Mouse (Mus musculus): Measurements from ENCODE around the gene Ostm1. TPM values are rescaled to one million over a fixed set of nuclear protein-coding genes. Genes with fewer than 3 reads are reported as not detected.

The Ostm1 gene
- total RNA-seq, 2 experiments from 2014 or later, result 58.9 to 59.8 TPM

- peak in 1 of 2 experiments; percentile 24 for DNase-seq (ENCODE audit: low spot score in 2 of 2)
These were observed 984 bp upstream of the Ostm1 start for GRCm38 (mm10) chr10:42582566-42583110.

- peak in 1 of 2 experiments; percentile 25 for DNase-seq (ENCODE audit: low spot score in 2 of 2)
These were observed 347 bp downstream of the Ostm1 start for GRCm38 (mm10) chr10:42583902-42584435.

DNA sequence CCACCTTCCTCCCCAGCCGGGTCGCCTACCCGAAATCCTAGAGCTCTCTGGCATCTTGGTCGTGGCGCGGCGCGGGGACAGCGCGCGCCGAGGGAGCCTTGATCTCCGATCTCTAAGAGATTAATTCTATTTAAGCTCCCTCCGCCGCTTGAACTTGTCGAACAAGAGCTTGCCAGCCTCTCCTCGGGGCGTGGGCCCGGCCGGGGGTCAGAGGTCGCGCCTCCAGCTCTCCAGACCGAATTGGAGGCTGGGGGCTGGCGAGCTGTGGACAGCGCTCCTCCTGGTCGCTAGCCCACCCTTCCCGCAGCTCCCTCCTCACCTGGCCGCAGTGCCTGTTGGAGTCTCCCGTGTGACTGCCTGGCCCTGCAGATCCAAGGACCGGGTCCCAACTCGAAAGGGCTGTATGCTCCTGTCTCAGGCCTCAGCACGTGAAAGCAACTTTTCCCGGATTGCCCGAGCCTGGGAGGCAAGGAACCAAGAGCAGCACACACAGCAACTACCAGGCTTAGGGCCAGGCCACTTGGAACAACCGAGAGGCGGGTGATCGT, 888 bp downstream of the Ostm1 start:
- DNase-seq (ENCODE audit: low spot score in 2 of 2), result no peak

- DNase-seq (ENCODE audit: low spot score in 2 of 2), result no peak
These were observed 1.5 kb downstream of the Ostm1 start for GRCm38 (mm10) chr10:42585156-42585555.

- peak in 1 of 2 experiments; percentile 20 for DNase-seq (ENCODE audit: low spot score in 2 of 2)
These were observed 2.1 kb downstream of the Ostm1 start for GRCm38 (mm10) chr10:42585596-42586305.

GRCm38 (mm10) chr10:42587961-42588750, 4.5 kb downstream of the Ostm1 start:
- DNase-seq (ENCODE audit: low spot score in 2 of 2), result no peak

DNA sequence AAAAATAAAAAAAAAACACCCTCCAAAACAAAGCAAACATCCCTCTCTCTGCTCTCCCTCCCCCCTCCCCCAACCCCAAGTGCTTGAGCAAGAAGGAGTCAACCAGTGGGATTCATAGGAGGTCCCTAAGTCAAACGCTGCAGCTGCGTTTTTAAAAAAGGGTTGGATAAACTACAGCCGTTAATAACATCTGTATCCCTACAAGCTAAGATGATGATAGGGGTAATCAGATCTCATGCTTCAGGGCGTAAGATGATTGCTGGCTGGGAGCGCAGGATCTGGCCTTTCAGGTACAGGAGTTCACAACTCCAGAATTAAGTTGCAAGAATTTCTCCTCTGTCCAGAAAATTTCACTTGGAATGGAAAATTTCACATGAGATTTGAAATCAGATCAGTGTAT, 5.9 kb downstream of the Ostm1 start:
- no peak for DNase-seq (ENCODE audit: low spot score in 2 of 2)

DNA sequence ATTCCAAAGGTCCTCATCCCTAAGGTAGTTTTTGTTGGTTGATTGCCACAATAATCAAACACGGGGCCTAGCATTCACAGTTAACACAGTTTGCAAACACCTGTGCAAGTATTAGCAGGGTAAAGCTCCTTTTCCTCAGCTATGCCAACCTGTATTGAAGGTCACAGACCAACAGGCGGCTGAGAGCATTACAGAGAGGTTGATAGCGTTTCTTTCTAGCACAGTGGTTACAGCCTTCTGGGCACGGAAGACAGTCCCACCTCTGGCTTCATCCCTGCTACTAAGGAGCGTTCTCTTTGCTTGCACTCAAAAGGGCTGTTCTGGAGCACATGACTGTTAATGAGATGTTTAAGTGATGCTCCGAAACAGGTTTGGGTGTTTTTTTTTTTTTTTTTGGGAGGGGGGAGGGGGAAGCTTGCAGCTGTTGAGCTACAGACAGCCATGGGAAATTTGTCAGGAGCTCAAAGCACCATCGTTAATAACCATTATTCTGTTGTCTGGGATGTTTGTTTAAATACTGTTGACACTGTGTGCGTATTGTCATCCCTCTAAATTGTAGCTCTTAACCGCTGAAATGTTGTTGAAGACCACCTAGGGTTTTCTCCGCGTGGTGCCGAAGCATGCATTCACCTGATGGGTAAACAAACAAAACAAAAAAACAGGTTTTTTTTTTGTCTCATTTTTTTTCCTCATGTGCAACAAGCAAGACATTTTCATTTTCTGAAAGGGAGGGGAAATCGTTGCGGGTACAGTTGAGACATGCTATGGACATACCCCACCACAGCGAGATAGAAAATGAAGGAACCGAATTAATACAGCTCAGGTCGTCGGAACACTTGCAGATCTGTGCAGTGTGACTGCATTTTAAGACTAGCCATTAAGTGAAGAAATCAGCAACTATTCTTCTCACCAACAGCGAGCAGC, 6.9 kb downstream of the Ostm1 start:
- no peak for DNase-seq (ENCODE audit: low spot score in 2 of 2)

DNA sequence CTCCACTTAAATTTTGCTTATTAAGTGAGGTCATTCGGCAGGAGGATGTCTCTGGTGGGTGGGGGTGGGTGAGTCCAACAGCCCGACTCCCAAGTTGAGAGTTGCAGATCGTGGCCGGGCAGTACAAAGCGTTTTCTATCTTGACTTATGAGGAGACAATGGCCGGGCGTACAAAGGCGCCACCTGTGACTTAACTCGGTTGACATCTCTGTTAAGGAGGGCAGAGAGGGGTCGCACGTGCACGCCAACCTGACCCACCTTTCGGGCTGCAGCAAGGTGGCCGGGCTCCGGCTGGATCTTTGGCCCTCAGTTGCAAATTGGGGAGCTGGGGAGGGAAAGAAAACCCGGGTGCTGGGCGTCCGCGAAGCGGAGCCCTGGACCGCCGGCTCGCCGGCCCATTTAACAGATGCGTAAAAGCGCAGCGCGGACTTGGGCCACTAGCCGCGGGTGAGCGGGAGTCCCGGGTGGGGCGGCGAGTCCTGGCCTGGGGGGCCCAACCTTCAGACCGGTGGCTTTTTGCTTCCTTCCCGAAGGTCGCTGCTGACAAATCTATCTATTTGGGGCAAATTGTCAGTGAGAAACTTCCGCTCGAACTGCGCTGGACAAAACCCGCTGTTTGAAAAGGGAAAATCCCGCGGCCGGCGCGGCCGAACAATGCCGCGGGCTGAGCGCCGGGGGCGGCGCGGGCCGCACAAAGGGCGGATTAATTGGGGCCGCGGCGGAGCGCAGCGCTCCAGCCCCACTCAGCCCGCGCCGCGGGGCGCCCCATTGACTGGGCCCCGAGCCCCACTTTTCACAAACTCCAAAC, 7.8 kb downstream of the Ostm1 start:
- peak in 1 of 2 experiments; percentile 18 for DNase-seq (ENCODE audit: low spot score in 2 of 2)

DNA sequence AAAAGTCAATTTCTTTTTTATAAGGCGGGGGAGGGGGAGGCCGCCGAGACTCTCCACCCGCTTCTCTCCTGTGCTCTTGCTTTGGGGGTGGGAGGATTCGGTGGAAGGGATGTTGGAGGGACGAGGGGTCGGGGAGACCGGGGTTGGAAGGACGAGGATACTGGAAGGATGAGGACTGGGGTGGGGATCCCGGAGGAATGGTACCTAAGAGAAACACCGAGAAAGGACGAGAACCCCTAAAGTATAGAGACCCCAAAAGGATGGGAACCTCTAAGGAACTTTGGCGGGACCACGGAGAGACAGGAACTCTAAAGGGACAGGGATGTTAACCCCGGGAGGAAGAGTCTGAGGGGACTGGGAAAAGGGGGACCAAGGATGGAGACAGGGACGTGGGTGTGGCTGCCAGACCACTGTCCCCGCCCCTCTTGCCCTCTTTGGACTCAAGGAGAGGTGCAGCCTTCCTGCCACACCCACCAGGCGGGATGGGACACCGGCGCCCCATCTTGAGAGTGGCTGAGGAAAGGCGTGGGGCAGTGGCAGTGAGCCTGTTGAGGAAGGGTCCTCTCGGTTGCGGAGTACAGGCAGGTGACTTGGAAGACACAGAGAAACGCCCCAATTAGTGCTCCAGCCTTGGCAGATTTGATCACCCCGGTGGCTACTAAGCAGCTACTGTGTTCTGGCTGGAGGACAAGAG, 8.5 kb downstream of the Ostm1 start:
- no peak for DNase-seq (ENCODE audit: low spot score in 2 of 2)

- no peak for DNase-seq (ENCODE audit: low spot score in 2 of 2)
These were observed 9.6 kb downstream of the Ostm1 start for GRCm38 (mm10) chr10:42593201-42593600.

DNA sequence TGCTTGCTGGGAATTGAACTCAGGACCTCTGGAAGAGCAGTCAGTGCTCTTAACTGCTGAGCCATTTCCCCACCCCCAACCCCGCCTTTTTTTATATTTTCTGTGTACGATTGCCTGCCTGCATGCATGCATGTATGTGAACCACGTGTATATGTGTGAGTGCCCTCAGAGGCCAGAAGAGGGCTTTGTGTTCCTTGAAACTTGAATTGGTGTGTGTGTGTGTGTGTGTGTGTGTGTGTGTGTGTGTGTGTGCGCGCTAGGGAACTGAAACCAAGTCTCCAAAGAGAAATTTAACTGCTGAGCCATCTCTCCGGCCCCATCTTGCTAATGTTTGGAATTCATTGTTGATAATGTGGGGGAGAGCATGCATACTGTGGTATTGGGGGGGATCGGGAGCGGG, 15.0 kb downstream of the Ostm1 start:
- DNase-seq (ENCODE audit: low spot score in 2 of 2), result no peak

DNA sequence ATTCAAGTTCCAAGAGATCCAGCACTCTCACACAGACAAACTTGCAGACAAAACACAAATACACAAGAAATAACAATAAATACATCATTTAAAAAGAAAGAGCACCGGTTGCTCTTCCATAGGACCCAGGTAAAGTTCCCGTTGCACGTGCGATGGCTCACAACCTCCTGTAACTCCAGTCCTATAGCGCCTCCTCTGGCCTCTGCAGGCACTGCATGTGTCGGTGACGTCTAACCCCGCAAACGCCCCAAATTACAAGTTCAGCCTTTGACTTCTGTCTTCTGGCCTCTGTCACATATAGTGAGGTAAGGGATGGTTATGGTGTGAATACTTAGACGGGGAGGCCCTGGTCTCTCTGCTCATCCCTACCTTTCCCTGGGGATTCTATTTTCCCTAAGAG, 17.9 kb downstream of the Ostm1 start:
- DNase-seq (ENCODE audit: low spot score in 2 of 2), result no peak

DNA sequence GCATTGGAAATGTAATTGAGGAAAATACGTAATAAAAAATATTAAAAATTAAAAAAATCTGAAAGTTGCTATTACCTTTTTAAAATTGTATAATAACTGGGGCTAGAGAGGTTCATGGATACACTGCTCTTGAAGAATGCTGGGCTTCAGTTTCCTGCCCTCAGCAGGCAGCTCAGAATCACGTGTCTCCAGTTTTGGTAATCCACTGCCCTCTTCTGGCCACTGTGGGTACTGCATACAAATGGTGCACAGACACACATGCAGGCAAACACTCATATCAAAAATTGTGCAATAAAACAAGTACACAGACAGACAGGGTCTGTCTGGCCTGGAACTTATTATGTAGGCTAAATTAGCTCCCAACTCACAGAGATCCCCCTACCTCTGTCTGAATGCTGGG, 21.3 kb downstream of the Ostm1 start:
- no peak for DNase-seq (ENCODE audit: low spot score in 2 of 2)

- DNase-seq (ENCODE audit: low spot score in 2 of 2), result no peak
These were observed 23.1 kb downstream of the Ostm1 start for GRCm38 (mm10) chr10:42606757-42607156.

GRCm38 (mm10) chr10:42613075-42613474, 29.5 kb downstream of the Ostm1 start:
- no peak for DNase-seq (ENCODE audit: low spot score in 2 of 2)

- DNase-seq (ENCODE audit: low spot score in 2 of 2), result no peak
These were observed 30.2 kb downstream of the Ostm1 start for GRCm38 (mm10) chr10:42613639-42614381.

DNA sequence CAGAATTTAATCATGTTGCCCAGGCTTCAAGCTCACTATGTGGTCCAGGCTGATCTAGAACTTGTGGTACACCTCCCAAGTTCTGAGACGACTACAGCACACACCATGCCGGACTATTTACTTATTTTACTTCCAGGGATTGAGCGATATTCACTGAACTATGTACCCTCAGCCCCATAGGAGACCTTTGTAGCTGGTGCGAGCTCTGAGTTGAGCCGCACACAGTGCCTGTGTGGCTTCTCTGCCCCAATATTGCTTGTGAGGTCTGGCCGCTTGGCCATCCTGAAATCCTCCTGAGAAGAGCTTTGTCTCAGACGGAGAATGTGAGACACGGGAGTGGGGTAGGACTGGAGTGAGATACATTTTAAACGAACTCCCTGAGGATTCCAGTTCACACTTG, 31.1 kb downstream of the Ostm1 start:
- no peak for DNase-seq (ENCODE audit: low spot score in 2 of 2)
